Mouse (Mus musculus): ENCODE measurements at regions not wholly inside any gene's neighbourhood (a gene's known extent, or its start where the extent isn't known, plus 50 kb on each side); places are given as distances from the start of the nearest gene placed in this dataset.

GRCm38 (mm10) chr4:81926662-81927141, 484.1 kb upstream of the Mpdz start:
- DNase-seq: no peak
- TF ChIP-seq POLR2A (IDR thresholded peaks at IDR 0.05; ENCODE audit: borderline replicate concordance, extremely low read depth, low read depth, low read length): no peak
- TF ChIP-seq CTCF (IDR thresholded peaks at IDR 0.05; ENCODE audit: insufficient read depth, low read length): no peak
- 57% methylated on average over 6 of the region's 6 CpGs for WGBS
- no peak overlapping the region for H3K4me3 ChIP-seq (replicated peaks; ENCODE audit: extremely low read depth, low read depth, low read length)
- H3K4me1 ChIP-seq (ENCODE audit: control insufficient read depth, insufficient read depth, low read length): peaks cover 2% of the 10 kb centered on the region; the same call in 1 of the 2 replicates

GRCm38 (mm10) chr4:81925611-81926010, 483.0 kb upstream of the Mpdz start:
- H3K4me3 ChIP-seq (replicated peaks; ENCODE audit: extremely low read depth, low read depth, low read length): no peak overlapping the region
- WGBS: 33% methylated on average over 2 of the region's 2 CpGs
- peaks cover 2% of the 10 kb centered on the region; the same call in 1 of the 2 replicates for H3K4me1 ChIP-seq (ENCODE audit: control insufficient read depth, insufficient read depth, low read length)
- DNase-seq: no peak
- no peak for TF ChIP-seq CTCF (IDR thresholded peaks at IDR 0.05; ENCODE audit: insufficient read depth, low read length)
- TF ChIP-seq POLR2A (IDR thresholded peaks at IDR 0.05; ENCODE audit: borderline replicate concordance, extremely low read depth, low read depth, low read length): no peak

- DNase-seq: no peak
- no peak overlapping the region for H3K4me3 ChIP-seq (replicated peaks; ENCODE audit: extremely low read depth, low read depth, low read length)
- 86% methylated on average over 1 of the region's 1 CpGs for WGBS
These were observed 481.5 kb upstream of the Mpdz start for GRCm38 (mm10) chr4:81924120-81924519.

GRCm38 (mm10) chr4:81922876-81923275, 480.3 kb upstream of the Mpdz start:
- Histone ChIP-seq H3K4me1 (ENCODE audit: control insufficient read depth, insufficient read depth, low read length) (no peaks in the 10 kb centered on the region), H3K4me3 (replicated peaks; ENCODE audit: extremely low read depth, low read depth, low read length) (no peak overlapping the region)
- WGBS: 73% methylated on average over 3 of the region's 3 CpGs
- no peak for DNase-seq
- TF ChIP-seq POLR2A (IDR thresholded peaks at IDR 0.05; ENCODE audit: borderline replicate concordance, extremely low read depth, low read depth, low read length) (no peak), CTCF (IDR thresholded peaks at IDR 0.05; ENCODE audit: insufficient read depth, low read length) (no peak)

More at GRCm38 (mm10) chr4:81924120-81924519, 481.5 kb upstream of the Mpdz start:
- H3K4me1 ChIP-seq (ENCODE audit: control insufficient read depth, insufficient read depth, low read length): peaks cover 2% of the 10 kb centered on the region; the same call in 1 of the 2 replicates
- TF ChIP-seq POLR2A (IDR thresholded peaks at IDR 0.05; ENCODE audit: borderline replicate concordance, extremely low read depth, low read depth, low read length) (no peak), CTCF (IDR thresholded peaks at IDR 0.05; ENCODE audit: insufficient read depth, low read length) (no peak)

- no peak overlapping the region for H3K4me3 ChIP-seq (replicated peaks; ENCODE audit: extremely low read depth, low read depth, low read length)
- 73% methylated on average over 2 of the region's 2 CpGs for WGBS
- no peak for DNase-seq
- H3K4me1 ChIP-seq (ENCODE audit: control insufficient read depth, insufficient read depth, low read length): no peaks in the 10 kb centered on the region
- no peak for TF ChIP-seq CTCF (IDR thresholded peaks at IDR 0.05; ENCODE audit: insufficient read depth, low read length)
- TF ChIP-seq POLR2A (IDR thresholded peaks at IDR 0.05; ENCODE audit: borderline replicate concordance, extremely low read depth, low read depth, low read length): no peak
These were observed 472.4 kb upstream of the Mpdz start for GRCm38 (mm10) chr4:81914971-81915370.

- no peak for DNase-seq
- Histone ChIP-seq H3K4me1 (ENCODE audit: control insufficient read depth, insufficient read depth, low read length) (no peaks in the 10 kb centered on the region), H3K4me3 (replicated peaks; ENCODE audit: extremely low read depth, low read depth, low read length) (no peak overlapping the region)
- 64% methylated on average over 10 of the region's 10 CpGs for WGBS
- TF ChIP-seq POLR2A (IDR thresholded peaks at IDR 0.05; ENCODE audit: borderline replicate concordance, extremely low read depth, low read depth, low read length): no peak
- no peak for TF ChIP-seq CTCF (IDR thresholded peaks at IDR 0.05; ENCODE audit: insufficient read depth, low read length)
These were observed 470.7 kb upstream of the Mpdz start for GRCm38 (mm10) chr4:81913296-81913695.

- no peak overlapping the region for H3K4me3 ChIP-seq (replicated peaks; ENCODE audit: extremely low read depth, low read depth, low read length)
- H3K4me1 ChIP-seq (ENCODE audit: control insufficient read depth, insufficient read depth, low read length): no peaks in the 10 kb centered on the region
- WGBS: 67% methylated on average over 1 of the region's 1 CpGs
- no peak for DNase-seq
- no peak for TF ChIP-seq CTCF (IDR thresholded peaks at IDR 0.05; ENCODE audit: insufficient read depth, low read length)
- TF ChIP-seq POLR2A (IDR thresholded peaks at IDR 0.05; ENCODE audit: borderline replicate concordance, extremely low read depth, low read depth, low read length): no peak
These were observed 470.0 kb upstream of the Mpdz start for GRCm38 (mm10) chr4:81912653-81913052.

- no peaks in the 10 kb centered on the region; the same call in 1 of the 2 replicates for H3K4me1 ChIP-seq (ENCODE audit: control insufficient read depth, insufficient read depth, low read length)
- 47% methylated on average over 5 of the region's 5 CpGs for WGBS
- DNase-seq: no peak
- H3K4me3 ChIP-seq (replicated peaks; ENCODE audit: extremely low read depth, low read depth, low read length): no peak overlapping the region
- no peak for TF ChIP-seq POLR2A (IDR thresholded peaks at IDR 0.05; ENCODE audit: borderline replicate concordance, extremely low read depth, low read depth, low read length)
- TF ChIP-seq CTCF (IDR thresholded peaks at IDR 0.05; ENCODE audit: insufficient read depth, low read length): no peak
These were observed 457.4 kb upstream of the Mpdz start for GRCm38 (mm10) chr4:81899961-81900540.

- DNase-seq: no peak
- H3K4me1 ChIP-seq (ENCODE audit: control insufficient read depth, insufficient read depth, low read length): no peaks in the 10 kb centered on the region; the same call in 1 of the 2 replicates
- no peak overlapping the region for H3K4me3 ChIP-seq (replicated peaks; ENCODE audit: extremely low read depth, low read depth, low read length)
- 47% methylated on average over 2 of the region's 2 CpGs for WGBS
- TF ChIP-seq CTCF (IDR thresholded peaks at IDR 0.05; ENCODE audit: insufficient read depth, low read length): no peak
- no peak for TF ChIP-seq POLR2A (IDR thresholded peaks at IDR 0.05; ENCODE audit: borderline replicate concordance, extremely low read depth, low read depth, low read length)
These were observed 456.0 kb upstream of the Mpdz start for GRCm38 (mm10) chr4:81898661-81899060.

- TF ChIP-seq POLR2A (IDR thresholded peaks at IDR 0.05; ENCODE audit: borderline replicate concordance, extremely low read depth, low read depth, low read length): no peak
- DNase-seq: no peak
- 66% methylated on average over 5 of the region's 5 CpGs for WGBS
These were observed 454.8 kb upstream of the Mpdz start for GRCm38 (mm10) chr4:81897451-81897850.

More at GRCm38 (mm10) chr4:81897451-81897850, 454.8 kb upstream of the Mpdz start:
- Histone ChIP-seq H3K4me1 (ENCODE audit: control insufficient read depth, insufficient read depth, low read length) (no peaks in the 10 kb centered on the region; the same call in 1 of the 2 replicates), H3K4me3 (replicated peaks; ENCODE audit: extremely low read depth, low read depth, low read length) (no peak overlapping the region)
